Mouse (Mus musculus) midbrain, postnatal 0 days (tissue): ENCODE data around the gene Eif1b. TPM values are rescaled to one million over a fixed set of nuclear protein-coding genes. Genes with fewer than 3 reads are reported as not detected.

Source experiments
- ATAC-seq: fragments of 200-750 bp; cut with Nextera tagmentation; 2 replicates; pipeline ENCODE4 v1.8.0; 2017; ENCODE audit warnings: moderate number of reproducible peaks, mild to moderate bottlenecking, moderate TSS enrichment, moderate library complexity; ENCODE audit not compliant: low FRiP score
- DNase-seq: peaks from one replicate; pipeline ENCODE4 v3.0.0-alpha.2; 2015; ENCODE audit warnings: low spot score
- H3K27ac ChIP-seq: fragments of 300-500 bp; sonication (generic); 2 replicates; pipeline ENCODE4 v1.5.1; 2014; ENCODE audit warnings: low read depth, mild to moderate bottlenecking, low read length, mixed read lengths
- H3K27me3 ChIP-seq: fragments of 300-500 bp; sonication (generic); 2 replicates; pipeline ENCODE4 v1.6.1; 2014; ENCODE audit warnings: low read length, control low read depth, mixed read lengths; ENCODE audit not compliant: insufficient read depth
- H3K36me3 ChIP-seq: fragments of 300-500 bp; sonication (generic); 2 replicates; pipeline ENCODE4 v1.6.1; 2014; ENCODE audit warnings: low read length, control low read depth, mixed read lengths; ENCODE audit not compliant: insufficient read depth
- H3K4me1 ChIP-seq: fragments of 300-500 bp; sonication (generic); 2 replicates; pipeline ENCODE4 v1.6.1; 2014; ENCODE audit warnings: mild to moderate bottlenecking, control low read depth, antibody characterized with exemption, low read length, mixed read lengths; ENCODE audit not compliant: insufficient read depth
- H3K4me2 ChIP-seq: fragments of 300-500 bp; sonication (generic); 2 replicates; pipeline ENCODE4 v1.6.1; 2014; ENCODE audit warnings: low read depth, mild to moderate bottlenecking, low read length, mixed read lengths; ENCODE audit not compliant: poor library complexity, severe bottlenecking
- H3K4me3 ChIP-seq: fragments of 300-500 bp; sonication (generic); 2 replicates; pipeline ENCODE4 v1.5.1; 2014; ENCODE audit warnings: low read depth, mild to moderate bottlenecking, low read length, moderate library complexity
- H3K9ac ChIP-seq: fragments of 300-500 bp; sonication (generic); replicated peaks from 2 replicates; pipeline ENCODE4 v1.6.1; 2014; ENCODE audit warnings: mild to moderate bottlenecking, low read length, moderate library complexity, mixed read lengths; ENCODE audit not compliant: poor library complexity, severe bottlenecking
- H3K9me3 ChIP-seq: fragments of 300-500 bp; sonication (generic); 2 replicates; pipeline ENCODE4 v1.6.1; 2016; ENCODE audit warnings: low read length, control low read depth
- CTCF ChIP-seq: IDR thresholded peaks from 2 replicates; pipeline ENCODE4 v1.5.1; 2016; ENCODE audit warnings: antibody characterized with exemption, mild to moderate bottlenecking
- WGBS: fragments of 180-500 bp; shearing (Covaris S2); extraction: QIAGEN DNeasy Blood & Tissue Kit; methylation state at CpG from one replicate; pipeline ENCODE4 v1.1.7; 2014; 5-methylcytosine and 5-hydroxymethylcytosine counted together
- polyA plus RNA-seq: library from polyadenylated mRNA; unstranded; fragments of >200 nt; fragmentation: Nextera tagmentation; extraction: Ambion mirVana; gene quantifications from 2 replicates; pipeline ENCODE4 v1.2.1, GENCODE M21; 2015
- total RNA-seq: library from RNA; depleted of rRNA; stranded (reverse); fragments of >200 nt; gene quantifications from 2 replicates; pipeline ENCODE4 v1.2.3, GENCODE M21; 2014

Eif1b gene
- total and polyA plus RNA-seq, 2 experiments from 2014 or later, result 96.6 to 380 TPM

DNA sequence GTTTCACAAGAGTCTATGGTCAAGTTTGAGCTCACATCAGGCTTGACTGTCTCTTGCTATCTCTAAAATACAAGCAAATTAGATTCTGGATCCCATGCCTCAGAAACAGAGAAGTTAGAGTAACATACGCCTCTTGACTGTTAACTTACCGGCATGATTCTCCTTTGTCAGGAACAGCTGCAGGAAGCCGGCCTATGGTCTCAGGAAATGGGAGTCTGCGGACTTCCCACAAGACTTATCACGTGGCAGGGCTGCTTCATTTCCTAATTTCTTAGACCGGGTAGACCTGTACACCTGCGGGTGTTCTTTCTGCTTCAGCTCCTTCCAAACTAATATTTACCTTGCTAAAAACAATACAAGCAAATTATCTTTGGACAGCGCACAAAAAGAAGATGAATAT lies 24.7 kb downstream of the Eif1b start:
- Histone ChIP-seq H3K27ac (no peak overlapping the region), H3K4me1 (no peaks in the 10 kb centered on the region), H3K9me3 (no peaks in the 10 kb centered on the region), H3K4me3 (no peak overlapping the region), H3K9ac (no peak overlapping the region), H3K36me3 (no peaks in the 10 kb centered on the region), H3K4me2 (no peak overlapping the region), H3K27me3 (no peaks in the 10 kb centered on the region)
- WGBS, result 91% methylated on average over 8 of the region's 8 CpGs
- no peak for DNase-seq
- ATAC-seq, result no peak
- no peak for TF ChIP-seq CTCF

DNA sequence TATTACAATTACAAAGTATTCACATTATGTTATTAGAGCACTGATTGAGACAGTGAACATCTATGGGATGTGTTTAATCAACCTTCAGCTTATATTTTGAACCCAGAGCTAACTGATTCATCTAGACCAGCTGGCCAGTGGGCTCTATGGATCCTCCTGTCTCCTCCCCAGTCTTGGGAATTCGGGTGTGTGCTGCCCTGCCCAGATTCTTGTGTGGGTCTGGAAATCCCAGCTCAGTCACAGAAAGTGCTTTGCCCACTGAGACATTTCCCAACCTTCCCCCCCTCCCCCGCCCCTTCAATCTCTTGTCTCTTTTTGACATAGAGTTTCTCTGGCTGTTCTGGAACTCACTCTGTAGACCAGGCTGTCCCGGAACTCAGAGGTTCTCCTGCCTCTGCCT lies 26.9 kb downstream of the Eif1b start:
- H3K4me1 ChIP-seq, result no peaks in the 10 kb centered on the region
- ATAC-seq (no peak), DNase-seq (no peak)
- H3K4me2 ChIP-seq, result no peak overlapping the region
- H3K4me3 ChIP-seq, result no peak overlapping the region
- no peaks in the 10 kb centered on the region for H3K36me3 ChIP-seq
- no peaks in the 10 kb centered on the region for H3K9me3 ChIP-seq
- no peak overlapping the region for H3K27ac ChIP-seq
- TF ChIP-seq CTCF, result no peak
- WGBS, result 83% methylated on average over 3 of the region's 3 CpGs
- no peak overlapping the region for H3K9ac ChIP-seq
- H3K27me3 ChIP-seq, result no peaks in the 10 kb centered on the region

- Histone ChIP-seq H3K36me3 (no peaks in the 10 kb centered on the region), H3K4me1 (no peaks in the 10 kb centered on the region), H3K4me2 (no peak overlapping the region), H3K27me3 (no peaks in the 10 kb centered on the region), H3K9me3 (no peaks in the 10 kb centered on the region), H3K27ac (peak overlapping the region; percentile 26; the same call in 1 of the 2 replicates), H3K9ac (no peak overlapping the region), H3K4me3 (no peak overlapping the region)
- TF ChIP-seq CTCF, result peak; percentile 33
- peak; percentile 38 for DNase-seq
- ATAC-seq, result no peak
- WGBS, result 38% methylated on average over 19 of the region's 19 CpGs
Observed at GRCm38 (mm10) chr9:120519469-120520125, 27.6 kb downstream of the Eif1b start.

- no peak overlapping the region for H3K4me2 ChIP-seq
- no peaks in the 10 kb centered on the region for H3K9me3 ChIP-seq
- no peak for DNase-seq
- H3K36me3 ChIP-seq, result no peaks in the 10 kb centered on the region
- H3K9ac ChIP-seq, result no peak overlapping the region
- no peak overlapping the region for H3K4me3 ChIP-seq
- 84% methylated on average over 1 of the region's 1 CpGs for WGBS
- no peak for ATAC-seq
- TF ChIP-seq CTCF, result no peak
- H3K27me3 ChIP-seq, result no peaks in the 10 kb centered on the region
- H3K4me1 ChIP-seq, result no peaks in the 10 kb centered on the region
- no peak overlapping the region for H3K27ac ChIP-seq
Observed at GRCm38 (mm10) chr9:120521161-120521560, 29.1 kb downstream of the Eif1b start.

DNA sequence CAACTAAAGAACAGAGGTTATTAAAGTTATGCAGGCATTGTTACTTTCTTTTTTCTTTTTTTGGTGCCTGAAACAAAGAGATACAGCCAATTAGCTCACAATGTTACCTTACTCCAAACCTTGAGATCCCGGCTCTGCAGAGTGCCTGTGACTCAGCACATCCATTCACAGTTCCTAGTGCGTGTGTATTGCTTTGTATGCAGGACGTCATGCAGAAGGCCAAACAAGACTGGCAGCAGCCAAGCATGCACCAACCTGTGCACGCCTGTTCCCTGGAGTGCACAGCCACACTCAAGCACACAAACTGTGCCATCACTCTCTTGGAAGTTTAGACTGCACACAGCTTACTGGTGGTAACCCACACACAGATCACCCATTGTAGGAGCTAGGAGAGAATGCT lies 35.2 kb downstream of the Eif1b start:
- no peak overlapping the region for H3K4me2 ChIP-seq
- H3K4me3 ChIP-seq, result no peak overlapping the region
- no peaks in the 10 kb centered on the region for H3K4me1 ChIP-seq
- WGBS, result 57% methylated on average over 4 of the region's 4 CpGs
- H3K27ac ChIP-seq, result no peak overlapping the region
- ATAC-seq, result no peak
- no peak overlapping the region for H3K9ac ChIP-seq
- TF ChIP-seq CTCF, result no peak
- DNase-seq, result no peak
- no peaks in the 10 kb centered on the region for H3K27me3 ChIP-seq
- no peaks in the 10 kb centered on the region for H3K36me3 ChIP-seq
- no peaks in the 10 kb centered on the region for H3K9me3 ChIP-seq

DNA sequence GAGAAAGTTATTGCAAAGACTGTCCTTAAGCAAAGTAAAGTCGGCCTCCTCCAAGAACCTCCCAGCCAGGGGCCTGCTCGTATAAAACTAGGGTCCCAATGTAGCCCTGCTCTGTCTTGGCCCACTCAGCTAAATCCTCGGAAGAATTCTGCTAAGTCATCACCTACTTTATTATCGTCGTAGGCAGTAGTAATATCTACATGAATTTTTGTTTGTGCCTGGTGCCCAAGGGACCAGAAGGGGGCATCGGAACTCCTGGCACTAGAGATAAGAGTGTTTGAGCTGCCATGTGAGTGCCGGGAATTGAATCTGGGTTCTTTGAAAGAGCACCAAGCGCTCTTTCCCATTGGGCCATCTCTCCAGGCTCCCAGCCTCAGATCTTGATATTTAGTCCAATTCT lies 35.9 kb downstream of the Eif1b start:
- WGBS, result 91% methylated on average over 8 of the region's 8 CpGs
- H3K27ac ChIP-seq, result no peak overlapping the region
- ATAC-seq, result no peak
- no peaks in the 10 kb centered on the region for H3K4me1 ChIP-seq
- no peaks in the 10 kb centered on the region for H3K9me3 ChIP-seq
- no peak overlapping the region for H3K4me2 ChIP-seq
- no peaks in the 10 kb centered on the region for H3K27me3 ChIP-seq
- H3K9ac ChIP-seq, result no peak overlapping the region
- no peak for DNase-seq
- no peak overlapping the region for H3K4me3 ChIP-seq
- TF ChIP-seq CTCF, result no peak
- H3K36me3 ChIP-seq, result no peaks in the 10 kb centered on the region
